40 mouse cellular contexts compared by ENCODE assay signal in the genomic region with DNA sequence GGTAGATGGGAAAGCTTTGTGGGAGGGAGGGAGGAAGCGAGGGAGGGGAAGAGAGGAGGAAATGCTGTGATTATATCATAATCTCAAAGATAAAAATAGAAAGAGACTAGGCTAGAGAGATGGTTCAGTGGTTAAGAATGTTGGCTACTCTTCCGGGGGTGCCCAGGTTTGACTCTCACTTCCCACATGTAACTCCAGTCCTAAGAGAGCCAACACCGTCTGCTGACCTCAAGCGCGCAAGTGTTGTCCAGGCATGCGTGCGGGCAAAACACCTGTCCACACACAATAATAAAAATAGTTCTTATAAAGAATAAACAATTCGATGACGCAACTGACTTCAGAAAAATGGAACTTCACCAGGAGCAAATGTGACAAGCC. TPM values are rescaled to one million over a fixed set of nuclear protein-coding genes. Genes with fewer than 3 reads are reported as not detected.
DNase-seq lines count a peak whose midpoint lies in the region; ATAC-seq and TF ChIP-seq lines count a peak whose summit lies in the region.
"Had no signal": no experiment of that assay in that cellular context is flagged by ENCODE, and none has a peak within 500 bp of the region (broad histone marks: within the 10 kb centered on the region; RNA-seq: fewer than 3 reads in every experiment).

No protein-coding gene starts in this region.

- H3K27ac ChIP-seq in heart, embryonic 13.5 days (replicated peaks): peak overlapping the region; percentile 48; the same call in 1 of the 2 replicates
- H3K27ac ChIP-seq in kidney, embryonic 16.5 days (ENCODE audit: low read length): peak overlapping the region; percentile 58
- H3K27ac ChIP-seq in CH12.LX (ENCODE audit: insufficient read depth, low read depth): no peak overlapping the region
- H3K27ac ChIP-seq: layer of hippocampus, adult 2 months; limb, embryonic 13.5 days; midbrain, embryonic 12.5 days; neural tube, embryonic 12.5 days had no signal

- no peaks in the 10 kb centered on the region for H3K79me2 ChIP-seq in CH12.LX (replicated peaks; ENCODE audit: control insufficient read depth, extremely low read depth, insufficient read depth, poor library complexity, severe bottlenecking)

- H3K4me3 ChIP-seq in heart, embryonic 13.5 days: no peak overlapping the region
- no peak overlapping the region for H3K4me3 ChIP-seq in kidney, embryonic 16.5 days (ENCODE audit: low read length)
- no peak overlapping the region for H3K4me3 ChIP-seq in CH12.LX (replicated peaks in 1 of 3; ENCODE audit: low read depth in 2 of 3, low read length in 2 of 3, poor library complexity in 1 of 3)
- H3K4me3 ChIP-seq: layer of hippocampus, adult 2 months; limb, embryonic 13.5 days; megakaryocyte, embryonic 14.5 days; midbrain, embryonic 12.5 days; myocyte; neural tube, embryonic 12.5 days had no signal

- TF ChIP-seq POLR2A in CH12.LX (IDR thresholded peaks at IDR 0.05; ENCODE audit: low read depth, low read length): no peak

- in situ Hi-C loops in CH12.LX (cut with MboI; ENCODE audit: low pct_ligation_motif_present, low pct_unique_long_range_greater_than_20kb, low sequenced_read_pairs): no loop called here

- 76% methylated on average over 9 of the region's 9 CpGs for WGBS in heart, embryonic 13.5 days
- 78% methylated on average over 9 of the region's 9 CpGs for WGBS in kidney, embryonic 16.5 days

- no peak for TF ChIP-seq RAD21 in CH12.LX (IDR thresholded peaks at IDR 0.05; ENCODE audit: low read depth, low read length)

- ATAC-seq in heart, embryonic 13.5 days (ENCODE audit: extremely low read depth, insufficient number of reproducible peaks, low FRiP score, low TSS enrichment): no peak
- ATAC-seq in kidney, embryonic 16.5 days (ENCODE audit: low FRiP score, low TSS enrichment): no peak
- ATAC-seq: forebrain, postnatal 0 days; hindbrain, embryonic 16.5 days had no signal

- no peak overlapping the region for H3K9ac ChIP-seq in heart, embryonic 13.5 days
- H3K9ac ChIP-seq in kidney, embryonic 16.5 days (replicated peaks; ENCODE audit: low read length): no peak overlapping the region
- no peak overlapping the region for H3K9ac ChIP-seq in CH12.LX (ENCODE audit: insufficient read depth, low read depth)
- H3K9ac ChIP-seq: forebrain, postnatal 0 days; limb, embryonic 13.5 days; midbrain, embryonic 12.5 days; neural tube, embryonic 12.5 days had no signal

- DNase-seq in heart, postnatal 4 days: no peak
- DNase-seq in kidney, adult 18-20 months: no peak
- DNase-seq in A20 (ENCODE audit: low read depth, low spot score): peak; percentile 6
- no peak for DNase-seq in CH12.LX (ENCODE audit: extremely low read depth)
- DNase-seq: adrenal gland, postnatal 10 days; cerebellum, adult 11 months; cerebellum, adult 9-10 months; cerebellum, postnatal 36 days; forebrain, postnatal 0 days; kidney, adult 2 months; kidney, postnatal 25 days; lung, postnatal 4 days; right cerebral cortex, adult 18-20 months; spleen, adult 18-20 months; thymus, postnatal 14 days had no signal

- no peaks in the 10 kb centered on the region for H3K27me3 ChIP-seq in heart, embryonic 13.5 days (replicated peaks)
- H3K27me3 ChIP-seq in kidney, embryonic 16.5 days (ENCODE audit: insufficient read depth, low read length): no peaks in the 10 kb centered on the region
- no peaks in the 10 kb centered on the region for H3K27me3 ChIP-seq in CH12.LX (replicated peaks)
- H3K27me3 ChIP-seq: limb, embryonic 13.5 days; midbrain, embryonic 12.5 days; neural tube, embryonic 12.5 days had no signal

- no peak for TF ChIP-seq EP300 in CH12.LX (IDR thresholded peaks at IDR 0.05; ENCODE audit: low read length)

- no peaks in the 10 kb centered on the region for H3K9me3 ChIP-seq in heart, embryonic 13.5 days
- H3K9me3 ChIP-seq in kidney, embryonic 16.5 days (ENCODE audit: low read length): no peaks in the 10 kb centered on the region
- H3K9me3 ChIP-seq in CH12.LX (replicated peaks; ENCODE audit: low read length): no peaks in the 10 kb centered on the region
- H3K9me3 ChIP-seq: G1E; limb, embryonic 13.5 days; megakaryocyte, embryonic 14.5 days; midbrain, embryonic 12.5 days; neural tube, embryonic 12.5 days had no signal

- TF ChIP-seq CTCF in CH12.LX (conservative IDR thresholded peaks at IDR 0.05 in 1 of 2, IDR thresholded peaks at IDR 0.05 in 1 of 2; ENCODE audit: low read depth in 2 of 2, low read length in 2 of 2): no peak

- H3K4me1 ChIP-seq in heart, embryonic 13.5 days: peaks cover 25% of the 10 kb centered on the region
- peaks cover 16% of the 10 kb centered on the region for H3K4me1 ChIP-seq in kidney, embryonic 16.5 days (ENCODE audit: insufficient read depth, low read length)
- H3K4me1 ChIP-seq in CH12.LX (ENCODE audit: control insufficient read depth in 1 of 2, insufficient read depth in 2 of 2): 0 out of 4 replicates have a peak, but pooled peaks cover 0 to 7% of the 10 kb centered on the region in 2 experiments
- H3K4me1 ChIP-seq: megakaryocyte, embryonic 14.5 days; neural tube, embryonic 12.5 days had no signal

- H3K4me2 ChIP-seq in heart, embryonic 13.5 days: no peak overlapping the region
- H3K4me2 ChIP-seq in kidney, embryonic 16.5 days (replicated peaks; ENCODE audit: low read depth, low read length): no peak overlapping the region
- H3K4me2 ChIP-seq in CH12.LX (ENCODE audit: insufficient read depth, low read depth, poor library complexity, severe bottlenecking): peak overlapping the region; percentile 58
- H3K4me2 ChIP-seq: heart, embryonic 11.5 days; limb, embryonic 13.5 days; liver, embryonic 11.5 days; midbrain, embryonic 12.5 days; neural tube, embryonic 12.5 days had no signal

- dilution Hi-C loops in CH12.LX (cut with MboI; ENCODE audit: extremely low pct_ligation_motif_present, extremely low pct_unique_long_range_greater_than_20kb, low sequenced_read_pairs): no loop called here

- no peaks in the 10 kb centered on the region for H3K36me3 ChIP-seq in heart, embryonic 13.5 days
- no peaks in the 10 kb centered on the region for H3K36me3 ChIP-seq in kidney, embryonic 16.5 days (ENCODE audit: insufficient read depth, low read length)
- H3K36me3 ChIP-seq in CH12.LX (replicated peaks in 1 of 2; ENCODE audit: control insufficient read depth in 1 of 2, insufficient read depth in 1 of 2, low read length in 1 of 2): no peaks in the 10 kb centered on the region
- H3K36me3 ChIP-seq: G1E; limb, embryonic 13.5 days; midbrain, embryonic 12.5 days; neural tube, embryonic 12.5 days had no signal

TF ChIP-seq in CH12.LX, 34 proteins besides CTCF, POLR2A, EP300 and RAD21:
- TF ChIP-seq HCFC1 (IDR thresholded peaks at IDR 0.05; ENCODE audit: low read depth, low read length) (no peak), IRF4 (IDR thresholded peaks at IDR 0.05; ENCODE audit: low read depth, low read length) (no peak), NRF1 (IDR thresholded peaks at IDR 0.05; ENCODE audit: low read depth, low read length) (no peak), BHLHE40 (IDR thresholded peaks at IDR 0.05; ENCODE audit: low read depth, low read length) (0 out of 2 replicates have a peak, but pooled peaks have one; percentile 21)
TF ChIP-seq in CH12.LX: peak in this region for 1.

RNA-seq across cellular contexts. Expression of a gene that starts 7.1 kb away (rescaled TPM):
- not detected in 2 replicates for polyA plus RNA-seq in heart, embryonic 13.5 days (2015; fragmentation: Nextera tagmentation; extraction: Ambion mirVana)
- total RNA-seq in heart, postnatal 4 days (2021): not detected
- not detected in 2 replicates for polyA plus RNA-seq in kidney, embryonic 16.5 days (2015; fragmentation: Nextera tagmentation; extraction: Ambion mirVana)
- total RNA-seq in CH12.LX (2012; rRNA removed) (not detected in 2 replicates), CH12.LX (2014; rRNA removed) (not detected in 2 replicates)
- polyA plus RNA-seq in CH12.LX (2012; ENCODE audit: insufficient read length, low read depth): not detected in 2 replicates
- total RNA-seq: adrenal gland, postnatal 10 days; forebrain, postnatal 0 days; gastrocnemius, adult 8-10 months; layer of hippocampus, adult 2 months; layer of hippocampus, postnatal 25 days; left cerebral cortex, adult 8-10 months; left cerebral cortex, postnatal 36 days; midbrain, postnatal 0 days had no signal
- polyA plus RNA-seq: C2C12; embryonic facial prominence, embryonic 11.5 days; forebrain, postnatal 0 days; G1E; gonadal fat pad, adult 2 months; heart, embryonic 11.5 days; hindbrain, embryonic 11.5 days; hindbrain, embryonic 16.5 days; intestine, embryonic 14.5 days; kidney, adult 2 months; limb, embryonic 13.5 days; liver, embryonic 11.5 days; liver, embryonic 16.5 days; lung, postnatal 0 days; midbrain, embryonic 12.5 days; midbrain, postnatal 0 days; myocyte; neural tube, embryonic 12.5 days; stomach, embryonic 16.5 days had no signal

RNA-seq across cellular contexts. Expression of a gene that starts 59.9 kb away (rescaled TPM):
- 6.0 and 7.3 TPM in 2 replicates for polyA plus RNA-seq in heart, embryonic 13.5 days (2015; fragmentation: Nextera tagmentation; extraction: Ambion mirVana)
- 10 to 100 TPM; 13.4 to 18.1 TPM for total RNA-seq in heart, postnatal 4 days (2021)
- 18.8 and 20.0 TPM in 2 replicates for polyA plus RNA-seq in kidney, embryonic 16.5 days (2015; fragmentation: Nextera tagmentation; extraction: Ambion mirVana)
- total RNA-seq in CH12.LX (2012; rRNA removed): 0.34 and 0.55 TPM in 2 replicates
- total RNA-seq in CH12.LX (2014; rRNA removed): 0.46 and 0.86 TPM in 2 replicates
- 0.73 and 0.86 TPM in 2 replicates for polyA plus RNA-seq in CH12.LX (2012; ENCODE audit: insufficient read length, low read depth)
- total RNA-seq: G1E had no signal
- polyA plus RNA-seq: G1E had no signal
